Mouse (Mus musculus): ENCODE data around the gene Rac3.

GRCm38 (mm10) chr11:120768206-120768605, 46.9 kb downstream of the Rac3 start:
- TF ChIP-seq CTCF (IDR thresholded peaks at IDR 0.05; ENCODE audit: low read depth, low read length): no peak
- no peak for TF ChIP-seq POLR2A (IDR thresholded peaks at IDR 0.05; ENCODE audit: borderline replicate concordance, low read depth, low read length)
